Mouse (Mus musculus) NIH3T3 (cell line): ENCODE measurements around the gene Pkp1.
A peak's percentile ranks its signal among the peaks of the same experiment; 100 is the strongest.

ENCODE experiments used
- DNase-seq: peaks from one replicate; pipeline ENCODE4 v3.0.0-alpha.2; 2012; ENCODE audit warnings: low read depth

Pkp1 gene

GRCm38 (mm10) chr1:135918644-135919407 is at the start of gene Pkp1:
Pkp1 (minus strand) TSS chr1:135919207.
- DNase-seq, result no peak

- DNase-seq, result no peak
These were observed 48.7 kb upstream of the Pkp1 start for GRCm38 (mm10) chr1:135967739-135968138.

- no peak for DNase-seq
These were observed 45.6 kb upstream of the Pkp1 start for GRCm38 (mm10) chr1:135964561-135964960.

- DNase-seq, result no peak
These were observed 44.2 kb upstream of the Pkp1 start for GRCm38 (mm10) chr1:135963177-135963576.

GRCm38 (mm10) chr1:135958483-135958882 is 39.5 kb upstream of the Pkp1 start:
- peak; percentile 88 for DNase-seq

GRCm38 (mm10) chr1:135948871-135949270 is 29.9 kb upstream of the Pkp1 start:
- no peak for DNase-seq

GRCm38 (mm10) chr1:135946247-135946646 is 27.2 kb upstream of the Pkp1 start:
- peak; percentile 80 for DNase-seq

GRCm38 (mm10) chr1:135945711-135946110 is 26.7 kb upstream of the Pkp1 start:
- DNase-seq, result peak; percentile 84

GRCm38 (mm10) chr1:135944526-135945259 is 25.7 kb upstream of the Pkp1 start:
- DNase-seq, result peak; percentile 93

- no peak for DNase-seq
These were observed 24.7 kb upstream of the Pkp1 start for GRCm38 (mm10) chr1:135943713-135944112.

- no peak for DNase-seq
These were observed 23.1 kb upstream of the Pkp1 start for GRCm38 (mm10) chr1:135942116-135942515.

GRCm38 (mm10) chr1:135941259-135942006 is 22.4 kb upstream of the Pkp1 start:
- no peak for DNase-seq

GRCm38 (mm10) chr1:135936091-135936490 is 17.1 kb upstream of the Pkp1 start:
- DNase-seq, result no peak

- peak; percentile 52 for DNase-seq
These were observed 14.8 kb upstream of the Pkp1 start for GRCm38 (mm10) chr1:135933704-135934293.

- DNase-seq, result peak; percentile 19
These were observed 10.9 kb upstream of the Pkp1 start for GRCm38 (mm10) chr1:135929876-135930275.

GRCm38 (mm10) chr1:135925848-135926247 is 6.8 kb upstream of the Pkp1 start:
- peak; percentile 17 for DNase-seq

GRCm38 (mm10) chr1:135924377-135924994 is 5.5 kb upstream of the Pkp1 start:
- no peak for DNase-seq

GRCm38 (mm10) chr1:135923229-135923628 is 4.2 kb upstream of the Pkp1 start:
- no peak for DNase-seq

GRCm38 (mm10) chr1:135917206-135917605 is 1.8 kb downstream of the Pkp1 start:
- no peak for DNase-seq

GRCm38 (mm10) chr1:135916486-135917058 is 2.4 kb downstream of the Pkp1 start:
- DNase-seq, result no peak

GRCm38 (mm10) chr1:135913657-135914056 is 5.3 kb downstream of the Pkp1 start:
- no peak for DNase-seq
